Mouse (Mus musculus): ENCODE measurements around the gene Myf5. TPM values are rescaled to one million over a fixed set of nuclear protein-coding genes. Genes with fewer than 3 reads are reported as not detected.

Gene Myf5
- polyA plus RNA-seq, 2 experiments = 0.01 TPM; not detected in 1

DNA sequence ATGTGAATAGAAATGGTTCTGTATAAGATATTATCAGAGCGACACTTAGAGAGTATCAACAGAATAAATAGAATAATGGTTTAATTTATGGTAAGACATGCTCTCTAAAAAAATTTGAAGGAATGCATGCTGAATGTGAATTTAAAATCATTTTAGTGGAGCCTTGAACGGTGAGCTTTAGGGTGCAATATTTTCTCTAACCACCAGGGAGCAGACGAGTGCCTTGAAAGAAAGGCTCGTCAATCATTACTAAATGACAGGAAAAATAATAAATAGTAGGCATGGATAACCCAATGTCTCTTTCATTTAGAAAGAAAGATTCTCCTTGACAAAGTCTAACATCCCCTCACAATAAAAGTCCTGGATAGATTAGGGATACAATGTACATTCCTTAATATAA lies 43.2 kb downstream of the Myf5 start:
- 6% methylated on average over 4 of the region's 4 CpGs for WGBS (ENCODE audit: insufficient replicate concordance)
- Histone ChIP-seq H3K9me3 (ENCODE audit: control insufficient read depth, low read length) (no peaks in the 10 kb centered on the region), H3K4me2 (ENCODE audit: low read depth) (no peak overlapping the region), H3K27ac (no peak overlapping the region), H3K4me1 (replicated peaks; ENCODE audit: control insufficient read depth in 2 of 2, insufficient read depth in 2 of 2, low read length in 1 of 2) (no peaks in the 10 kb centered on the region), H3K36me3 (replicated peaks; ENCODE audit: control insufficient read depth, insufficient read depth, low read depth) (no peaks in the 10 kb centered on the region), H3K9ac (replicated peaks) (no peak overlapping the region), H3K27me3 (ENCODE audit: control insufficient read depth, insufficient read depth, low read length) (no peaks in the 10 kb centered on the region), H3K4me3 (ENCODE audit: insufficient read depth in 1 of 2, low read depth in 2 of 2, low read length in 2 of 2) (no peak overlapping the region)
- ATAC-seq (ENCODE audit: insufficient read depth) = no peak
- TF ChIP-seq CTCF (IDR thresholded peaks at IDR 0.05; ENCODE audit: low read depth) = peak; percentile 46; the same call in 1 of the 2 replicates
- TF ChIP-seq EP300 (IDR thresholded peaks at IDR 0.05; ENCODE audit: low read depth) = no peak
- no peak for DNase-seq (ENCODE audit: low read depth in 3 of 3, low spot score in 3 of 3)

DNA sequence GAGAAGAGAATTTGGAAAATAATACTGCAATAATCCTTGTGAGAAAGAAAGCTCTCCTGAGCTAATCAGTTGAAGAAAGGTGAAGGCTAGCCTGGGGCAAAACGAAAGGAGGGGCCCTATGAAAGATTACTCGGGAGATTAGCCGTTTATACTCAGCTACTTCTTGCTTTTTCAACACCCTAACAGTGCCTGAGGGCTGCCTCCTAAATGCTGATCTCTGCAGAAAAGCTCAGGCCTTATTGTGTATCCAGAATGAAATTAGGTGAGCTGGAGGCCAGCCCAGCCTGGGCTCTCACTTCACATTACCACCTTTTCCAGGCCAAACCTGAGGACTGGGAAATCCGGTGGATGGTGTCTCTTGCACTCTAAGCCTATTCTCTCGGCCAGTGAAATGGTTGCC lies 49.0 kb downstream of the Myf5 start:
- no peak for TF ChIP-seq CTCF (IDR thresholded peaks at IDR 0.05; ENCODE audit: low read depth)
- no peak for TF ChIP-seq EP300 (IDR thresholded peaks at IDR 0.05; ENCODE audit: low read depth)
- ATAC-seq (ENCODE audit: insufficient read depth) (no peak), DNase-seq (ENCODE audit: low read depth in 3 of 3, low spot score in 3 of 3) (no peak)
- no peak overlapping the region for H3K27ac ChIP-seq
- WGBS (ENCODE audit: insufficient replicate concordance) = 50% methylated on average over 5 of the region's 5 CpGs
- no peaks in the 10 kb centered on the region for H3K4me1 ChIP-seq (replicated peaks; ENCODE audit: control insufficient read depth in 2 of 2, insufficient read depth in 2 of 2, low read length in 1 of 2)
- no peak overlapping the region for H3K9ac ChIP-seq (replicated peaks)
- no peaks in the 10 kb centered on the region for H3K36me3 ChIP-seq (replicated peaks; ENCODE audit: control insufficient read depth, insufficient read depth, low read depth)
- H3K27me3 ChIP-seq (ENCODE audit: control insufficient read depth, insufficient read depth, low read length) = no peaks in the 10 kb centered on the region
- no peak overlapping the region for H3K4me2 ChIP-seq (ENCODE audit: low read depth)
- no peaks in the 10 kb centered on the region for H3K9me3 ChIP-seq (ENCODE audit: control insufficient read depth, low read length)
- H3K4me3 ChIP-seq (ENCODE audit: insufficient read depth in 1 of 2, low read depth in 2 of 2, low read length in 2 of 2) = no peak overlapping the region

Small RNAs within 50 kb of the gene (microRNA-seq; reads per million reads assigned to microRNA genes)
- not detected for gene Gm44403

Other genes with a start within 250 kb of the Myf5 start
- 0.30 and 0.39 TPM in 2 replicates for gene Lin7a, start 214.4 kb downstream of the Myf5 start, polyA plus RNA-seq (2012; rRNA removed)
- gene Lin7a, start 214.4 kb downstream of the Myf5 start, polyA plus RNA-seq (2014; fragmentation: Nextera tagmentation; extraction: Ambion mirVana) = 0.78 and 0.88 TPM in 2 replicates
- gene Myf6, start 8.6 kb upstream of the Myf5 start, polyA plus RNA-seq (2012; rRNA removed) = not detected in 2 replicates
- gene Myf6, start 8.6 kb upstream of the Myf5 start, polyA plus RNA-seq (2014; fragmentation: Nextera tagmentation; extraction: Ambion mirVana) = not detected in 2 replicates
- under 0.01 and 0.02 TPM in 2 replicates for gene Ptprq, start 233.9 kb upstream of the Myf5 start, polyA plus RNA-seq (2012; rRNA removed)
- gene Ptprq, start 233.9 kb upstream of the Myf5 start, polyA plus RNA-seq (2014; fragmentation: Nextera tagmentation; extraction: Ambion mirVana) = 0.03 TPM in 1 of 2 replicates, not detected in the other

Data from liver, embryonic 14.5 days (tissue).